In genomic region chr10:58644194-58644593, GRCm38 (mm10) we compare ENCODE assay signal across 12 mouse cellular contexts. TPM values are rescaled to one million over a fixed set of nuclear protein-coding genes. Genes with fewer than 3 reads are reported as not detected.
DNase-seq lines count a peak whose midpoint lies in the region; ATAC-seq lines count a peak whose summit lies in the region.
"Had no signal": no experiment of that assay in that cellular context is flagged by ENCODE, and none has a peak within 500 bp of the region (broad histone marks: within the 10 kb centered on the region; RNA-seq: fewer than 3 reads in every experiment).

No protein-coding gene starts in this region.

- no peaks in the 10 kb centered on the region for H3K27me3 ChIP-seq in hindbrain, embryonic 16.5 days (replicated peaks; ENCODE audit: control insufficient read depth, insufficient read depth, low read length)
- H3K27me3 ChIP-seq: embryonic facial prominence, embryonic 13.5 days had no signal

- H3K4me2 ChIP-seq in hindbrain, embryonic 16.5 days (ENCODE audit: low read length): no peak overlapping the region
- H3K4me2 ChIP-seq: embryonic facial prominence, embryonic 13.5 days; forebrain, embryonic 13.5 days; midbrain, embryonic 11.5 days had no signal

- H3K9me3 ChIP-seq in hindbrain, embryonic 16.5 days (ENCODE audit: control insufficient read depth, low read length): no peaks in the 10 kb centered on the region
- H3K9me3 ChIP-seq: embryonic facial prominence, embryonic 13.5 days; forebrain, embryonic 13.5 days had no signal

- 59% methylated on average over 7 of the region's 7 CpGs for WGBS in hindbrain, embryonic 16.5 days

- no peak overlapping the region for H3K27ac ChIP-seq in hindbrain, embryonic 16.5 days (ENCODE audit: low read depth, low read length)
- H3K27ac ChIP-seq: embryonic facial prominence, embryonic 13.5 days; forebrain, embryonic 13.5 days; liver, embryonic 14.5 days had no signal

- ATAC-seq in hindbrain, embryonic 16.5 days: no peak
- ATAC-seq: forebrain, embryonic 13.5 days had no signal

- H3K36me3 ChIP-seq in hindbrain, embryonic 16.5 days (ENCODE audit: control insufficient read depth, insufficient read depth, low read length): no peaks in the 10 kb centered on the region
- H3K36me3 ChIP-seq: embryonic facial prominence, embryonic 13.5 days had no signal

- peak; percentile 74 for DNase-seq in left cerebral cortex, postnatal 4 days
- DNase-seq in left cerebral cortex, adult 18-20 months (ENCODE audit: low spot score in 2 of 2): no peak
- peak; percentile 44 for DNase-seq in cerebellum, adult 11 months
- DNase-seq in cerebellum, adult 9-11 months: peak; percentile 69
- DNase-seq in lung, postnatal 14 days: peak; percentile 50
- DNase-seq in thymus, postnatal 4 days: no peak
- DNase-seq: adrenal gland, postnatal 36 days had no signal

- intact Hi-C loops in left cerebral cortex, postnatal 4 days (cut with DNase I): no loop called here

- no peak overlapping the region for H3K4me3 ChIP-seq in hindbrain, embryonic 16.5 days (ENCODE audit: low read length)
- H3K4me3 ChIP-seq: embryonic facial prominence, embryonic 13.5 days; forebrain, embryonic 13.5 days had no signal

- H3K9ac ChIP-seq in hindbrain, embryonic 16.5 days (ENCODE audit: low read depth, low read length): no peak overlapping the region
- H3K9ac ChIP-seq: embryonic facial prominence, embryonic 13.5 days; forebrain, embryonic 13.5 days; liver, embryonic 14.5 days had no signal

- H3K4me1 ChIP-seq in hindbrain, embryonic 16.5 days (ENCODE audit: control insufficient read depth, insufficient read depth, low read depth, low read length): peaks cover 2% of the 10 kb centered on the region; the same call in 1 of the 2 replicates

RNA-seq across cellular contexts. Expression of gene Edar, which starts 31.3 kb away (rescaled TPM):
- total RNA-seq in left cerebral cortex, postnatal 4 days (2021): under 1 TPM; 0.24 to 0.28 TPM
- total RNA-seq in left cerebral cortex, adult 18-20 months (2021): under 1 TPM; 0.21 to 0.37 TPM
- polyA plus RNA-seq in hindbrain, embryonic 16.5 days (2015; fragmentation: Nextera tagmentation; extraction: Ambion mirVana): 0.15 and 0.56 TPM in 2 replicates
- polyA plus RNA-seq: liver, embryonic 14.5 days had no signal

Comparison
In these comparisons a context has a peak if more than half of its experiments do, and no peak if none do; other contexts are left out.
1. DNase-seq: peak in left cerebral cortex, postnatal 4 days (single experiment), cerebellum, adult 11 months (single experiment), cerebellum, adult 9-11 months (single experiment) and lung, postnatal 14 days (single experiment); none in left cerebral cortex, adult 18-20 months (0 of 2) and thymus, postnatal 4 days (single experiment).